Mouse (Mus musculus) left cerebral cortex, adult 18-20 months (tissue): ENCODE results near the gene 5330417H12Rik. TPM values are rescaled to one million over a fixed set of nuclear protein-coding genes. Genes with fewer than 3 reads are reported as not detected.

Experiments
- total RNA-seq, 2 experiments: library from RNA; stranded (reverse); gene quantifications; 2 replicates each; pipeline ENCODE4 v1.2.3; 2021

5330417H12Rik gene
- total RNA-seq, 2 experiments from 2014 or later: not detected

Other genes starting within 250 kb of the 5330417H12Rik start
- 10 to 100 TPM; 10.3 to 10.8 TPM for gene Olfml1, start 57.7 kb downstream of the 5330417H12Rik start, total RNA-seq
- gene Ppfibp2, start 30.0 kb downstream of the 5330417H12Rik start, total RNA-seq: 1 to 10 TPM; 7.1 to 7.6 TPM
- not detected for gene Cyb5r2, start 132.9 kb upstream of the 5330417H12Rik start, total RNA-seq
- not detected for gene Ovch2, start 176.0 kb upstream of the 5330417H12Rik start, total RNA-seq
- gene Olfr467, start 187.1 kb upstream of the 5330417H12Rik start, total RNA-seq: not detected
- not detected for gene Olfr469, start 200.4 kb upstream of the 5330417H12Rik start, total RNA-seq
- gene Olfr470, start 222.3 kb upstream of the 5330417H12Rik start, total RNA-seq: not detected